Mouse (Mus musculus): ENCODE results near the gene Yju2. TPM values are rescaled to one million over a fixed set of nuclear protein-coding genes. Genes with fewer than 3 reads are reported as not detected.

Gene Yju2
- polyA plus RNA-seq, 1 experiment: 7.2 TPM

DNA sequence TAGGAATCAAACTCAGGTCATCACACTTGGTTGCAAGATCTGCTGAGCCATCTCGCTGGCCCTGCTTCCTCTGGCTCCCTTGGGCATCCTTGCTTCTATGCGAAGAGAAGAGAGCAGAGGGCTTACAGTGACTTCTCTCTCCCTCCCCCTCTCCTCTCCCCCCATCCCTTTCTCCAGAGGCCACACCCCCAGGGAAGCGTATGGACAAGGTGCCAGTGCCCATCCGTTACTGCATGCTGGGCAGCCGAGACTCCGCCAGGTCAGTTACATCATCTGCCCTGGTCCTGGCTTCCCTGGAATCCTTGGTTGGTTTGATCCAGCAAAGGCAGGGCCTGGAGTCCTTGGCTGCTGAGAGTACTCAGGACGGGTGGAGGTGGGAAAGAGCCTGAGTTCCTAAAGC is 52.5 kb downstream of the Yju2 start:
- Histone ChIP-seq H3K36me3 (ENCODE audit: control insufficient read depth, insufficient read depth, low read length) (no peaks in the 10 kb centered on the region), H3K27ac (ENCODE audit: insufficient read depth, low read depth, low read length) (no peak overlapping the region), H3K4me1 (ENCODE audit: control insufficient read depth, insufficient read depth, low read length) (peaks cover 3% of the 10 kb centered on the region; the same call in 1 of the 2 replicates), H3K4me3 (ENCODE audit: insufficient read depth, low read depth, low read length) (no peak overlapping the region), H3K27me3 (replicated peaks; ENCODE audit: control insufficient read depth, insufficient read depth, low read length) (no peaks in the 10 kb centered on the region)
- DNase-seq: no peak
- TF ChIP-seq CTCF (conservative IDR thresholded peaks at IDR 0.05; ENCODE audit: insufficient read depth, insufficient read length, low read depth, low read length) (no peak), POLR2A (IDR thresholded peaks at IDR 0.05; ENCODE audit: low read depth, low read length) (no peak)
- WGBS: 83% methylated on average over 7 of the region's 7 CpGs

DNA sequence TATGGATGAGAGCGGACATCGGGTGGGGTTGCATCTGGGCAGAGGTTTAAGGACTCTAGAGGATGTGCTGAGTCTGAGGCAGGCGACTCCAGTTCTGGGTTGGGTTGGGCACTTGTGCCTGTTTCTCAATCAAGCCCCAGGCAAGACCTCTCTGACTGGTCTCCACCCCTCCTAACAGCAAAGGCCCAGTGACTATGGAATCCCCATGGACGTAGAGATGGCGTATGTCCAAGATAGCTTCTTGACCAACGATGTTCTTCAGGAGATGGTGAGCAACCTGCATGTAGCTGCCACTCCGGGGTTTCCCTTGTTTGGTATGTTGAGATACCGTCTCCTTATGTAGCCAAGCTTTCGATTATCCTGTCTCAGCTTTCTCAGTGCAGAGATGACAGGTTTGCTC is 56.4 kb downstream of the Yju2 start:
- no peak for TF ChIP-seq POLR2A (IDR thresholded peaks at IDR 0.05; ENCODE audit: low read depth, low read length)
- no peak for DNase-seq
- H3K36me3 ChIP-seq (ENCODE audit: control insufficient read depth, insufficient read depth, low read length): no peaks in the 10 kb centered on the region
- H3K4me3 ChIP-seq (ENCODE audit: insufficient read depth, low read depth, low read length): no peak overlapping the region
- 89% methylated on average over 9 of the region's 9 CpGs for WGBS
- no peaks in the 10 kb centered on the region for H3K27me3 ChIP-seq (replicated peaks; ENCODE audit: control insufficient read depth, insufficient read depth, low read length)
- H3K4me1 ChIP-seq (ENCODE audit: control insufficient read depth, insufficient read depth, low read length): no peaks in the 10 kb centered on the region
- H3K27ac ChIP-seq (ENCODE audit: insufficient read depth, low read depth, low read length): no peak overlapping the region

DNA sequence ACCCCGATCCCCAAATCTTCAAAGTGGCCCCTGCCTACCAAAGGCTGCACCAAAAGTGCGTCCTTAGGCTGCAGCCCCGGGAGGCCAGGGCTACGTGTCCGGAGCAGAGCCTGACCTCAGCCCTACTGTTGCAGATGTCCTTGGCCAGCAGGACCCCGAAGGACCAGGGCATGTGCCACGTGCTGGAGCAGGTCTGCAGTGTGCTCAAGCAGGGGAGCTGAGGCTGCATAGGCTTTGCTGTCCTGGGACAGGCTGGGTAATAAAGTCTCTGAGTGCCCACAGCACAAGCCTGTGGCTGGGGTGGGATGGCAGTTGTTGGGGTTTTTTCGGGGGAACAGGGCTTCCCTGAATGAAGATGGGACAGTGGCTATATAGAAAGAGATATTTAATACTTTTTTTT is 57.5 kb downstream of the Yju2 start:
- H3K36me3 ChIP-seq (ENCODE audit: control insufficient read depth, insufficient read depth, low read length): no peaks in the 10 kb centered on the region
- no peak overlapping the region for H3K27ac ChIP-seq (ENCODE audit: insufficient read depth, low read depth, low read length)
- H3K4me1 ChIP-seq (ENCODE audit: control insufficient read depth, insufficient read depth, low read length): no peaks in the 10 kb centered on the region
- H3K27me3 ChIP-seq (replicated peaks; ENCODE audit: control insufficient read depth, insufficient read depth, low read length): no peaks in the 10 kb centered on the region
- no peak for DNase-seq
- no peak overlapping the region for H3K4me3 ChIP-seq (ENCODE audit: insufficient read depth, low read depth, low read length)
- 84% methylated on average over 8 of the region's 8 CpGs for WGBS
- TF ChIP-seq CTCF (conservative IDR thresholded peaks at IDR 0.05; ENCODE audit: insufficient read depth, insufficient read length, low read depth, low read length) (no peak), POLR2A (IDR thresholded peaks at IDR 0.05; ENCODE audit: low read depth, low read length) (no peak)

DNA sequence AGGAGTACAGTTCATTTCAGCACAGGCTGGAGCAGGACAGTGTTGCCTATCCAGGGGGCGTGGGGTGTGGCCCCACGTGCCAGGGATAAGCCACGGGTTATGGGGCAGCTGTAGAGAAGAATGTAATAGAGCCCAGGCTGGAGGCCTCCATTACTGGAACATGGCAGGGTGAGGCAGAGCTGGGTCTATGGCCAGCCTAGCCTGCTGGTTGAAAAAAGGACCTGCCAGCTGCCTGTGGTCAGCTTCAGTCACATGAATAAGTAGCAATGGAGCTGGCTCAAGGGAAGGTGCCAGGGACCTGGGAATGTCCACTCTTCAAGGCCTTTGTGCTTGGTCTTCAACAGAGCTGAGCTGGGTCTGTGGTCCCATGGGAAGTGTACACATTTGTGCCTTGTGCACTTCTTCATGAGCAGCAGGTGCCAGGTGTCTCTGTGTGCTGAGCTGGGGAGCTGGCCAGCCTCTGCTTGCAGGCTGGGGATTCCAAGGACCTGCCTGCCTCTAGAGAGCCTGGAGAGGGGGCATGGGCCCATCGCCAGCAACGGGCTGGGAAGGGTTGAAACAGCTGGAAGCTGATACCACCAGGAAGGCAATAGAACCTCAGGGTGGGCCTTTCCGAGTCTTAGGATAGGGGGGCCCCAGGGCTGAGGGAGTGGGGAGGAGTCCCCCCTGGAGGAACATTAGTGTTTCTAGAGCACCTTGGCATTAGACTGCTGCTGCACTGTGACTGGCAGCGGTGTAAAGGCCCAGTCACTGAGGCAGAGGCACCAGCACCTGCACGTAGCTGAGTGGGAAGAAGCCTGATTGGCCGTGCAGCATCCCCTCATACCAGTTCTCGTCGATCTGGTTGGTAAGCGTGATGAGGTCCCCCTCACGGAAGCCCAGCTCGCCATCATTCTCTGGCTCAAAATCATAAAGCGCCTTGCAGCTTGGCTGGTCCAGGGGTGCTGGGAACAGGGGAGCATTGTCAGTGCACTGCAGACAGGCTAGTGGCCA is 58.2 kb downstream of the Yju2 start:
- Histone ChIP-seq H3K4me1 (ENCODE audit: control insufficient read depth, insufficient read depth, low read length) (0 out of 2 replicates have a peak, but pooled peaks cover 4% of the 10 kb centered on the region), H3K4me3 (ENCODE audit: insufficient read depth, low read depth, low read length) (no peak overlapping the region), H3K36me3 (ENCODE audit: control insufficient read depth, insufficient read depth, low read length) (no peaks in the 10 kb centered on the region), H3K27ac (ENCODE audit: insufficient read depth, low read depth, low read length) (no peak overlapping the region), H3K27me3 (replicated peaks; ENCODE audit: control insufficient read depth, insufficient read depth, low read length) (no peaks in the 10 kb centered on the region)
- TF ChIP-seq CTCF (conservative IDR thresholded peaks at IDR 0.05; ENCODE audit: insufficient read depth, insufficient read length, low read depth, low read length): no peak
- TF ChIP-seq POLR2A (IDR thresholded peaks at IDR 0.05; ENCODE audit: low read depth, low read length): no peak
- no peak for DNase-seq
- WGBS: 79% methylated on average over 15 of the region's 15 CpGs

DNA sequence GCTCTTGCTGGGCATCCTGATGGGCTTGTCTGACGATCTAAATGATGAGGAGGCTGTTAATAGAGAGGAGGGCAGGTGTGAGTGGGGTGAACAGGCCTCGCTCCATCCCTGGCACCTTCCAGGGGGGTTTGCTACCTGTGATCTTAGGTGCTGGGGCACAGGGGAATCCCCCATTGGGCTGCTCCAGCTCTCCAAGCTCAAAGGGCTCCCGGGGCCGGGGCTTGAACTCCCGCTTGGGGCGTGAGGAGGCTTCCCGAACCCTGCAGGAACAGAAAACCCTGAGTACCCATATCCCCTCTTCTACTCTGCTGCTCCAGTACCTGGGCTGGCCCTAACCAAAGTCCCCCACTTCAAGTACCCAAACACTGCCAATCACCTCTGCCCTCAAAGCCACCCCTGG is 58.9 kb downstream of the Yju2 start:
- no peak for DNase-seq
- no peak overlapping the region for H3K27ac ChIP-seq (ENCODE audit: insufficient read depth, low read depth, low read length)
- 0 out of 2 replicates have a peak, but pooled peaks cover 6% of the 10 kb centered on the region for H3K4me1 ChIP-seq (ENCODE audit: control insufficient read depth, insufficient read depth, low read length)
- no peak overlapping the region for H3K4me3 ChIP-seq (ENCODE audit: insufficient read depth, low read depth, low read length)
- no peaks in the 10 kb centered on the region for H3K27me3 ChIP-seq (replicated peaks; ENCODE audit: control insufficient read depth, insufficient read depth, low read length)
- no peaks in the 10 kb centered on the region for H3K36me3 ChIP-seq (ENCODE audit: control insufficient read depth, insufficient read depth, low read length)
- WGBS: 92% methylated on average over 7 of the region's 7 CpGs
- TF ChIP-seq CTCF (conservative IDR thresholded peaks at IDR 0.05; ENCODE audit: insufficient read depth, insufficient read length, low read depth, low read length) (no peak), POLR2A (IDR thresholded peaks at IDR 0.05; ENCODE audit: low read depth, low read length) (no peak)

Other genes starting within 250 kb of the Yju2 start
- 1.5 and 2.0 TPM in 2 replicates for gene Pot1b, start 246.5 kb upstream of the Yju2 start, polyA plus RNA-seq (2012; rRNA removed)
- 0.20 and 0.59 TPM in 2 replicates for gene Adgre4, start 209.1 kb upstream of the Yju2 start, polyA plus RNA-seq (2012; rRNA removed)
- gene Zfp119a, start 80.2 kb upstream of the Yju2 start, polyA plus RNA-seq (2012; rRNA removed): 0.37 and 0.56 TPM in 2 replicates
- 0.86 and 1.9 TPM in 2 replicates for gene Zfp959, start 67.0 kb upstream of the Yju2 start, polyA plus RNA-seq (2012; rRNA removed)
- gene Zfp119b, start 9.6 kb upstream of the Yju2 start, polyA plus RNA-seq (2012; rRNA removed): 0.46 and 0.69 TPM in 2 replicates
- 3.1 and 3.5 TPM in 2 replicates for gene Ebi3, start 6.5 kb upstream of the Yju2 start, polyA plus RNA-seq (2012; rRNA removed)
- 22.4 and 31.3 TPM in 2 replicates for gene Shd, start 11.4 kb downstream of the Yju2 start, polyA plus RNA-seq (2012; rRNA removed)
- gene Fsd1, start 27.4 kb downstream of the Yju2 start, polyA plus RNA-seq (2012; rRNA removed): 0.36 and 0.48 TPM in 2 replicates
- 20.1 and 22.6 TPM in 2 replicates for gene Stap2, start 46.5 kb downstream of the Yju2 start, polyA plus RNA-seq (2012; rRNA removed)
- gene Mpnd, start 46.6 kb downstream of the Yju2 start, polyA plus RNA-seq (2012; rRNA removed): 98.3 and 116 TPM in 2 replicates
- 48.7 and 56.7 TPM in 2 replicates for gene Sh3gl1, start 77.5 kb downstream of the Yju2 start, polyA plus RNA-seq (2012; rRNA removed)
- gene Chaf1a, start 81.3 kb downstream of the Yju2 start, polyA plus RNA-seq (2012; rRNA removed): 1.0 and 1.2 TPM in 2 replicates
- gene Ubxn6, start 115.9 kb downstream of the Yju2 start, polyA plus RNA-seq (2012; rRNA removed): 75.6 and 90.3 TPM in 2 replicates
- 29.1 and 33.5 TPM in 2 replicates for gene Hdgfl2, start 120.5 kb downstream of the Yju2 start, polyA plus RNA-seq (2012; rRNA removed)
- 14.4 and 23.3 TPM in 2 replicates for gene Plin4, start 150.7 kb downstream of the Yju2 start, polyA plus RNA-seq (2012; rRNA removed)
- 8.4 and 10.1 TPM in 2 replicates for gene Plin5, start 158.5 kb downstream of the Yju2 start, polyA plus RNA-seq (2012; rRNA removed)
- gene Lrg1, start 162.9 kb downstream of the Yju2 start, polyA plus RNA-seq (2012; rRNA removed): 9.9 and 16.1 TPM in 2 replicates
- gene Sema6b, start 181.2 kb downstream of the Yju2 start, polyA plus RNA-seq (2012; rRNA removed): 3.8 and 4.1 TPM in 2 replicates
- gene Tnfaip8l1, start 203.4 kb downstream of the Yju2 start, polyA plus RNA-seq (2012; rRNA removed): 1.7 and 2.7 TPM in 2 replicates
- 60.6 and 71.7 TPM in 2 replicates for gene Mydgf, start 224.8 kb downstream of the Yju2 start, polyA plus RNA-seq (2012; rRNA removed)